Mouse (Mus musculus): ENCODE results near the gene Ccdc185. TPM values are rescaled to one million over a fixed set of nuclear protein-coding genes. Genes with fewer than 3 reads are reported as not detected.
A peak's percentile ranks its signal among the peaks of the same experiment; 100 is the strongest.

Gene Ccdc185
- not detected in 2 replicates for polyA plus RNA-seq (2015; fragmentation: Nextera tagmentation; extraction: Ambion mirVana)

- no peak for ATAC-seq (replicated peaks)
- 97% methylated on average over 9 of the region's 9 CpGs for WGBS
- Histone ChIP-seq H3K9me3 (no peaks in the 10 kb centered on the region), H3K4me1 (no peaks in the 10 kb centered on the region), H3K36me3 (no peaks in the 10 kb centered on the region), H3K4me3 (no peak within 1 kb of the TSS), H3K9ac (replicated peaks) (no peak within 1 kb of the TSS), H3K4me2 (replicated peaks) (no peak within 1 kb of the TSS), H3K27ac (replicated peaks) (no peak within 1 kb of the TSS), H3K27me3 (no peaks in the 10 kb centered on the region)
Observed at GRCm38 (mm10) chr1:182749080-182749479, at the start of gene Ccdc185. Ccdc185 (minus strand) TSS chr1:182749180.

GRCm38 (mm10) chr1:182797048-182797447 lies 48.1 kb upstream of the Ccdc185 start:
- Histone ChIP-seq H3K27me3 (no peaks in the 10 kb centered on the region), H3K4me2 (replicated peaks) (no peak overlapping the region), H3K36me3 (no peaks in the 10 kb centered on the region), H3K9ac (replicated peaks) (no peak overlapping the region), H3K27ac (replicated peaks) (no peak overlapping the region; the same call in 1 of the 2 replicates), H3K4me1 (peaks cover 19% of the 10 kb centered on the region; the same call in 1 of the 2 replicates), H3K4me3 (no peak overlapping the region), H3K9me3 (no peaks in the 10 kb centered on the region)
- ATAC-seq (replicated peaks) = peak; percentile 77; the same call in 1 of the 2 replicates
- WGBS = 42% methylated on average over 14 of the region's 14 CpGs

- Histone ChIP-seq H3K27me3 (no peaks in the 10 kb centered on the region), H3K36me3 (no peaks in the 10 kb centered on the region), H3K4me3 (no peak overlapping the region), H3K9me3 (no peaks in the 10 kb centered on the region), H3K4me1 (peaks cover 19% of the 10 kb centered on the region; the same call in 1 of the 2 replicates), H3K27ac (replicated peaks) (no peak overlapping the region), H3K4me2 (replicated peaks) (no peak overlapping the region), H3K9ac (replicated peaks) (no peak overlapping the region)
- WGBS = 89% methylated on average over 9 of the region's 9 CpGs
- no peak for ATAC-seq (replicated peaks)
Observed at GRCm38 (mm10) chr1:182794628-182795027, 45.6 kb upstream of the Ccdc185 start.

GRCm38 (mm10) chr1:182794221-182794620 lies 45.2 kb upstream of the Ccdc185 start:
- H3K9ac ChIP-seq (replicated peaks) = no peak overlapping the region
- no peaks in the 10 kb centered on the region for H3K36me3 ChIP-seq
- H3K9me3 ChIP-seq = no peaks in the 10 kb centered on the region
- no peak overlapping the region for H3K4me2 ChIP-seq (replicated peaks)
- H3K4me1 ChIP-seq = peaks cover 19% of the 10 kb centered on the region; the same call in 1 of the 2 replicates
- H3K27me3 ChIP-seq = no peaks in the 10 kb centered on the region
- no peak overlapping the region for H3K4me3 ChIP-seq
- 91% methylated on average over 10 of the region's 10 CpGs for WGBS
- H3K27ac ChIP-seq (replicated peaks) = no peak overlapping the region
- ATAC-seq (replicated peaks) = no peak

GRCm38 (mm10) chr1:182792521-182793071 lies 43.6 kb upstream of the Ccdc185 start:
- no peak overlapping the region for H3K4me3 ChIP-seq
- no peak overlapping the region for H3K4me2 ChIP-seq (replicated peaks)
- 21% methylated on average over 16 of the region's 16 CpGs for WGBS
- 0 out of 2 replicates have a peak overlapping the region, but pooled peaks have one; percentile 1 for H3K27ac ChIP-seq (replicated peaks)
- ATAC-seq (replicated peaks) = no peak; the same call in 1 of the 2 replicates
- H3K4me1 ChIP-seq = peaks cover 19% of the 10 kb centered on the region; the same call in 1 of the 2 replicates
- no peaks in the 10 kb centered on the region for H3K27me3 ChIP-seq
- H3K36me3 ChIP-seq = no peaks in the 10 kb centered on the region
- no peak overlapping the region for H3K9ac ChIP-seq (replicated peaks)
- no peaks in the 10 kb centered on the region for H3K9me3 ChIP-seq

- Histone ChIP-seq H3K9ac (replicated peaks) (no peak overlapping the region), H3K4me2 (replicated peaks) (no peak overlapping the region), H3K4me1 (peaks cover 7% of the 10 kb centered on the region; the same call in 1 of the 2 replicates), H3K4me3 (no peak overlapping the region), H3K27me3 (no peaks in the 10 kb centered on the region), H3K27ac (replicated peaks) (no peak overlapping the region), H3K9me3 (no peaks in the 10 kb centered on the region), H3K36me3 (no peaks in the 10 kb centered on the region)
- 75% methylated on average over 6 of the region's 6 CpGs for WGBS
- ATAC-seq (replicated peaks) = no peak
Observed at GRCm38 (mm10) chr1:182788896-182789295, 39.9 kb upstream of the Ccdc185 start.

- ATAC-seq (replicated peaks) = no peak
- H3K4me3 ChIP-seq = no peak overlapping the region
- no peaks in the 10 kb centered on the region for H3K4me1 ChIP-seq
- H3K27me3 ChIP-seq = no peaks in the 10 kb centered on the region
- no peak overlapping the region for H3K9ac ChIP-seq (replicated peaks)
- H3K36me3 ChIP-seq = no peaks in the 10 kb centered on the region
- H3K4me2 ChIP-seq (replicated peaks) = no peak overlapping the region
- H3K27ac ChIP-seq (replicated peaks) = no peak overlapping the region
- WGBS = 44% methylated on average over 7 of the region's 7 CpGs
- no peaks in the 10 kb centered on the region for H3K9me3 ChIP-seq
Observed at GRCm38 (mm10) chr1:182787030-182787429, 38.0 kb upstream of the Ccdc185 start.

- 92% methylated on average over 5 of the region's 5 CpGs for WGBS
- H3K9ac ChIP-seq (replicated peaks) = no peak overlapping the region
- no peak overlapping the region for H3K27ac ChIP-seq (replicated peaks)
- H3K4me2 ChIP-seq (replicated peaks) = no peak overlapping the region
- H3K9me3 ChIP-seq = no peaks in the 10 kb centered on the region
- H3K36me3 ChIP-seq = no peaks in the 10 kb centered on the region
- no peak for ATAC-seq (replicated peaks)
- H3K4me1 ChIP-seq = no peaks in the 10 kb centered on the region
- H3K27me3 ChIP-seq = no peaks in the 10 kb centered on the region
- no peak overlapping the region for H3K4me3 ChIP-seq
Observed at GRCm38 (mm10) chr1:182785504-182785903, 36.5 kb upstream of the Ccdc185 start.

GRCm38 (mm10) chr1:182784784-182785183 lies 35.8 kb upstream of the Ccdc185 start:
- 89% methylated on average over 3 of the region's 3 CpGs for WGBS

GRCm38 (mm10) chr1:182783774-182784173 lies 34.8 kb upstream of the Ccdc185 start:
- Histone ChIP-seq H3K9me3 (no peaks in the 10 kb centered on the region), H3K36me3 (no peaks in the 10 kb centered on the region), H3K4me3 (no peak overlapping the region), H3K27me3 (no peaks in the 10 kb centered on the region), H3K4me1 (no peaks in the 10 kb centered on the region), H3K4me2 (replicated peaks) (no peak overlapping the region), H3K27ac (replicated peaks) (no peak overlapping the region), H3K9ac (replicated peaks) (no peak overlapping the region)
- 92% methylated on average over 7 of the region's 7 CpGs for WGBS
- ATAC-seq (replicated peaks) = no peak

More at GRCm38 (mm10) chr1:182784784-182785183, 35.8 kb upstream of the Ccdc185 start:
- no peaks in the 10 kb centered on the region for H3K9me3 ChIP-seq
- no peak for ATAC-seq (replicated peaks)
- H3K4me3 ChIP-seq = no peak overlapping the region
- H3K27me3 ChIP-seq = no peaks in the 10 kb centered on the region
- no peak overlapping the region for H3K4me2 ChIP-seq (replicated peaks)
- no peak overlapping the region for H3K9ac ChIP-seq (replicated peaks)
- H3K27ac ChIP-seq (replicated peaks) = no peak overlapping the region
- no peaks in the 10 kb centered on the region for H3K4me1 ChIP-seq
- H3K36me3 ChIP-seq = no peaks in the 10 kb centered on the region

- no peak for ATAC-seq (replicated peaks)
- Histone ChIP-seq H3K9me3 (no peaks in the 10 kb centered on the region), H3K4me1 (no peaks in the 10 kb centered on the region), H3K27ac (replicated peaks) (no peak overlapping the region), H3K9ac (replicated peaks) (no peak overlapping the region), H3K36me3 (no peaks in the 10 kb centered on the region), H3K4me2 (replicated peaks) (no peak overlapping the region), H3K4me3 (no peak overlapping the region), H3K27me3 (no peaks in the 10 kb centered on the region)
- WGBS = 91% methylated on average over 6 of the region's 6 CpGs
Observed at GRCm38 (mm10) chr1:182779024-182779520, 30.1 kb upstream of the Ccdc185 start.

GRCm38 (mm10) chr1:182778225-182778624 lies 29.2 kb upstream of the Ccdc185 start:
- Histone ChIP-seq H3K27ac (replicated peaks) (no peak overlapping the region), H3K4me1 (no peaks in the 10 kb centered on the region), H3K9me3 (no peaks in the 10 kb centered on the region), H3K9ac (replicated peaks) (no peak overlapping the region), H3K4me3 (no peak overlapping the region), H3K4me2 (replicated peaks) (no peak overlapping the region), H3K27me3 (no peaks in the 10 kb centered on the region), H3K36me3 (no peaks in the 10 kb centered on the region)
- no peak for ATAC-seq (replicated peaks)
- WGBS = 82% methylated on average over 13 of the region's 13 CpGs

All from forebrain, embryonic 15.5 days (tissue).